Mouse (Mus musculus): ENCODE data around the gene Fam222a. TPM values are rescaled to one million over a fixed set of nuclear protein-coding genes. Genes with fewer than 3 reads are reported as not detected.

Fam222a gene
- total RNA-seq, 1 experiment from 2014 or later: 0.20 TPM

DNA sequence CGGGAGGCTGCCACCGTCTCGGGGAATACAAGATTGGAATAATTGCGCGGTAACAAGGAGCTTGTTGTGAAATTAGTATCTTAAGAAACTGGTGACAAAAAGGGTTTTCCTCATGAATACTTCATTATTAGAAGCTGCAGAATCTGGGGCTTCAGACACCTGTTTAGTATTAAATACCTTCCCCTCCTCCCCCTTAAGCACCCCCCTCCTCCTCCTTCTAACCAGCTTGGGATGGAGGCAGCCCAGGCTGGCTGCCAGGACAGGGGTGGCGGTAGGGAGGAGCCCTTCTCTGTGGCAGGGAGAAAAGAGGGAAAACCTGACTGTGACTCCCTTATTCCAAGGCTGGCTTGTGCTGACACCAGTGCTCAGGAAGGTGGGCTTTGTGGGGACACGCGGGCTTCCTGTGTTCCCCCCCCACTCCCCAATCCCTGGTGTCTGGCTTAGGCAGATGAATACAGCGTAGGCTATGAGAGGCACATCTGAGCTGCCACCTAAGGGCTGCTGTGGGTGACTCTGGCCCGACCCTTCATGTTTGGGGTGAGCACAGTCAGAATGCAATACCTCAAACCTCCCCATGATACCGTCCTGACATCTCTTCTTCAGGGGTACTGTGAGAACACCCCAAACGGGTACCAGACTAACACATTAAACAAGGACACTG, 25.5 kb downstream of the Fam222a start:
- no peak for ATAC-seq (replicated peaks in 1 of 2; ENCODE audit: insufficient read depth in 1 of 2, low FRiP score in 2 of 2, low TSS enrichment in 1 of 2, low read depth in 1 of 2, poor library complexity in 2 of 2, severe bottlenecking in 2 of 2)

DNA sequence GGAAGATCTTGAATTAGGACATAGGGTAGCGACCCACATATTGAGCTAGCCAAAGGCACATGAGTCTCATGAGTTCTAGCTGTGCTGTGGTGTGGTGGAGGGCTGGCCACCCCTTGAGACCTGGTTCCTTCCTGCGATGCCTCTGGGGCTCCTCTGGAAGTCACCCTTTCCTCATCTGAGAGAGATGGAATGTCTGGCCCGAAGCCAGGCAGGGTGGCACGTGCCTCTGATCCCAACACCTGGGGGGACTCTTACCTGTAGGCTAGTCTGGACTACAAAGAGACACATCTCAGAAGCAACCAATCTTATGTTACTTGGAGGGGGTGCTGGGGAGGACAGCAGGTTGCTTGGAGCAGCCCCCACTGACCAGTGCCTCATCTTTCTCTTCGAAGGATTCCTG, 26.1 kb downstream of the Fam222a start:
- no peak for ATAC-seq (replicated peaks in 1 of 2; ENCODE audit: insufficient read depth in 1 of 2, low FRiP score in 2 of 2, low TSS enrichment in 1 of 2, low read depth in 1 of 2, poor library complexity in 2 of 2, severe bottlenecking in 2 of 2)

DNA sequence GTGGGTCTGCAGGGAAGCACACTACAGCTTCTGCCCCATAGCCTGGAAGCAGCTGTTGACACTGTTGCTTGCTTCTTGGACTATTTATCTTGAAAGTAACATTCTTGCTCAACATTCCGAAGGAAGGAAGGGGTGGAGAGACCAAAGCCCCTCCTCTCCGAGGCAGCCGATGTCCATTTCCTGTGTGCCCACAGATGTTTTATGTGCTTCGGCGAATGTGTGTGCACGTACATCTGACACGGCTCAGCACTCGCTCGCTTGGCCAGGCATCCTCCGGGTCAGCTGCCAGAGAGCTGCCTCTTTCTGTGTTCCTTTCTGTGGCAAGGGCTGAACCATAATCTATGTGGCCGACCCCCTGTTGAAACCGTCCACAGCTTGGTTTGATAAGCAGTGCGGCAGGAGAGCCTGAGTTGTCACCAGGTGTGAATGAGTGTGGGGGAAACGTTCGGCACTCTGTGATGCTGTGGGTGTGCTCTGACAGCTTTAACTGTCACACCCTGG, 27.0 kb downstream of the Fam222a start:
- ATAC-seq (replicated peaks in 1 of 2; ENCODE audit: insufficient read depth in 1 of 2, low FRiP score in 2 of 2, low TSS enrichment in 1 of 2, low read depth in 1 of 2, poor library complexity in 2 of 2, severe bottlenecking in 2 of 2): peak; percentile 52 to 85

- ATAC-seq (replicated peaks in 1 of 2; ENCODE audit: insufficient read depth in 1 of 2, low FRiP score in 2 of 2, low TSS enrichment in 1 of 2, low read depth in 1 of 2, poor library complexity in 2 of 2, severe bottlenecking in 2 of 2): 0 out of 4 replicates have a peak, but pooled peaks of 1 of the 2 experiments have one; percentile 33
These were observed 28.8 kb downstream of the Fam222a start for GRCm38 (mm10) chr5:114596604-114597003.

DNA sequence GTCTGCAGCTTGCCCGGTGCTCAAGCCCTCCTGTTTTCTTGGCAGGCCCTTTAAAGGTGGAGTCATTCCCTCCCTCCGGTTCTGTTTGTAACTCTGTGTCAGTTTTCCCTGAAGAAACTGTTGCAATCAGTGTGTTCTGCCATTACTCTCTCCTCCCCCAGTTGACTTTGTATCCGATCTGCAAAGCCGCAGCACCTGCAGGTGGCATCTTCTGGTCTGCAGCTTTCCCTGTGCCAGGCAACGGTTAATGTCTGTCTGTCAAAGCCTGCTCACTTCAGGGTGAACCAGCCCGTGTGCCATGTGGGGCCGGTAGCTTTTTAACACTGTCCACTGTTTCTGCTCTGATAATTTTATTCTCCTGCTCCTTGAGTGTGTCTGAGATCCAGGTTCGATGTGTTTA, 29.4 kb downstream of the Fam222a start:
- no peak for ATAC-seq (replicated peaks in 1 of 2; ENCODE audit: insufficient read depth in 1 of 2, low FRiP score in 2 of 2, low TSS enrichment in 1 of 2, low read depth in 1 of 2, poor library complexity in 2 of 2, severe bottlenecking in 2 of 2)

GRCm38 (mm10) chr5:114597652-114598051, 29.8 kb downstream of the Fam222a start:
- ATAC-seq (replicated peaks in 1 of 2; ENCODE audit: insufficient read depth in 1 of 2, low FRiP score in 2 of 2, low TSS enrichment in 1 of 2, low read depth in 1 of 2, poor library complexity in 2 of 2, severe bottlenecking in 2 of 2): no peak; a peak in 1 of 4 replicates

- ATAC-seq (replicated peaks in 1 of 2; ENCODE audit: insufficient read depth in 1 of 2, low FRiP score in 2 of 2, low TSS enrichment in 1 of 2, low read depth in 1 of 2, poor library complexity in 2 of 2, severe bottlenecking in 2 of 2): no peak
These were observed 34.2 kb downstream of the Fam222a start for GRCm38 (mm10) chr5:114602012-114602411.

- ATAC-seq (replicated peaks in 1 of 2; ENCODE audit: insufficient read depth in 1 of 2, low FRiP score in 2 of 2, low TSS enrichment in 1 of 2, low read depth in 1 of 2, poor library complexity in 2 of 2, severe bottlenecking in 2 of 2): no peak
These were observed 36.2 kb downstream of the Fam222a start for GRCm38 (mm10) chr5:114603975-114604374.

DNA sequence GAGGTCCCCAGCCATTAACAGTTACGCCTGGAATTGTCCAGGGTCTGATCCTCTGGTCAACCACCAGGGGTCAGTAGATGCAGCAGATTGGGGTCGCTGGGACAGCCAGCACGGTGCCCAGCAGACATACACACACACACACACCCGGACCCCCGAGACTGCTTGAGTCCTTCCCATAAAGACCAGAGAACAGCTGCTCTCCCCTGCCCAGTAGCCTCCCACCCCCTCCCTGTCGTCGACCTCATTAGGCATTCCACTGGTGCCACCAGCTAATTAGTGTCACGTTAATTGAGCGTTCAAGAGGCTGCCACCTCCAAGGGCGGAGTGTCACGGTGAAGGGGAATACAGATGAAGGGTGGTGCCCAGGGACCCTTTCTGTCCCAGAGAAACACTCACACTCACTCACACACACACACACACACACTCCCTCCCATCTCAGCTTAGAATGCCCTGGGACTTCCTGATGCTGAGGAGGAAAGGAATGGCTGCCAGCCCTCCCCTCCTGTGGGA, 37.0 kb downstream of the Fam222a start:
- peak; percentile 20 to 51; a peak in 1 of 4 replicates for ATAC-seq (replicated peaks in 1 of 2; ENCODE audit: insufficient read depth in 1 of 2, low FRiP score in 2 of 2, low TSS enrichment in 1 of 2, low read depth in 1 of 2, poor library complexity in 2 of 2, severe bottlenecking in 2 of 2)

- no peak for ATAC-seq (replicated peaks in 1 of 2; ENCODE audit: insufficient read depth in 1 of 2, low FRiP score in 2 of 2, low TSS enrichment in 1 of 2, low read depth in 1 of 2, poor library complexity in 2 of 2, severe bottlenecking in 2 of 2)
These were observed 38.2 kb downstream of the Fam222a start for GRCm38 (mm10) chr5:114605981-114606380.

- ATAC-seq (replicated peaks in 1 of 2; ENCODE audit: insufficient read depth in 1 of 2, low FRiP score in 2 of 2, low TSS enrichment in 1 of 2, low read depth in 1 of 2, poor library complexity in 2 of 2, severe bottlenecking in 2 of 2): no peak
These were observed 39.8 kb downstream of the Fam222a start for GRCm38 (mm10) chr5:114607651-114608050.

- ATAC-seq (replicated peaks in 1 of 2; ENCODE audit: insufficient read depth in 1 of 2, low FRiP score in 2 of 2, low TSS enrichment in 1 of 2, low read depth in 1 of 2, poor library complexity in 2 of 2, severe bottlenecking in 2 of 2): peak; percentile 36 to 57; a peak in 2 of 4 replicates
These were observed 40.7 kb downstream of the Fam222a start for GRCm38 (mm10) chr5:114608516-114608915.

GRCm38 (mm10) chr5:114611256-114611655, 43.4 kb downstream of the Fam222a start:
- no peak for ATAC-seq (replicated peaks in 1 of 2; ENCODE audit: insufficient read depth in 1 of 2, low FRiP score in 2 of 2, low TSS enrichment in 1 of 2, low read depth in 1 of 2, poor library complexity in 2 of 2, severe bottlenecking in 2 of 2)

DNA sequence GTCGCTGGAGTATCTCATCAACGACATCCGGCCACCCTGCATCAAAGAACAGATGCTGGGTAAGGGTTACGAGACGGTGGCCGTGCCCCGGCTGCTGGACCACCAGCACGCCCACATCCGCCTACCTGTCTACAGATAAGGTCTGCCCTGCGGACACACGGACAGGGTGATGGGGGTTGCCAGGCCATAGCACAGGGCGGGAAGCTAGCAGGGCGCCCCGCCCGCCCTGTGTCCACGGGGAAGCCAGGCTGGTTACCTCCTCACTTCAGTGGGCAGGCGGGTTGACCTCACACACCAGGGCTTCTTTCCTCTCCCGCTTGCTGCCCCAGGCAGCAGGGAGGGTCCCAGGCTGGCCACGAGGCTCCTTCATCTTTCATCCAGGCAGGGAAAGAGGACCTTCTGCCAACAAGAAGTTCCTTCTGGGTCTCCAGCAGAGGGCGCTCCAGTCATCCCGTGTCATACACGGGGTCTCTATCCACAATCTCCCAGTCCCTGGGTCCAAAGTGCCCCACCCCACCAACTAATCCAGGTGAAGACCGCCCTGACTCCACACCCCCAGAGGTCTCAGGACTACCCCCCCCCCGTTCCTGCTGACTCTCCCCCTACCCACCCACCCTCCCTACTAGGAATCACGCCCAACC, 44.3 kb downstream of the Fam222a start:
- no peak for ATAC-seq (replicated peaks in 1 of 2; ENCODE audit: insufficient read depth in 1 of 2, low FRiP score in 2 of 2, low TSS enrichment in 1 of 2, low read depth in 1 of 2, poor library complexity in 2 of 2, severe bottlenecking in 2 of 2)

GRCm38 (mm10) chr5:114614863-114615262, 47.0 kb downstream of the Fam222a start:
- ATAC-seq (replicated peaks in 1 of 2; ENCODE audit: insufficient read depth in 1 of 2, low FRiP score in 2 of 2, low TSS enrichment in 1 of 2, low read depth in 1 of 2, poor library complexity in 2 of 2, severe bottlenecking in 2 of 2): no peak

DNA sequence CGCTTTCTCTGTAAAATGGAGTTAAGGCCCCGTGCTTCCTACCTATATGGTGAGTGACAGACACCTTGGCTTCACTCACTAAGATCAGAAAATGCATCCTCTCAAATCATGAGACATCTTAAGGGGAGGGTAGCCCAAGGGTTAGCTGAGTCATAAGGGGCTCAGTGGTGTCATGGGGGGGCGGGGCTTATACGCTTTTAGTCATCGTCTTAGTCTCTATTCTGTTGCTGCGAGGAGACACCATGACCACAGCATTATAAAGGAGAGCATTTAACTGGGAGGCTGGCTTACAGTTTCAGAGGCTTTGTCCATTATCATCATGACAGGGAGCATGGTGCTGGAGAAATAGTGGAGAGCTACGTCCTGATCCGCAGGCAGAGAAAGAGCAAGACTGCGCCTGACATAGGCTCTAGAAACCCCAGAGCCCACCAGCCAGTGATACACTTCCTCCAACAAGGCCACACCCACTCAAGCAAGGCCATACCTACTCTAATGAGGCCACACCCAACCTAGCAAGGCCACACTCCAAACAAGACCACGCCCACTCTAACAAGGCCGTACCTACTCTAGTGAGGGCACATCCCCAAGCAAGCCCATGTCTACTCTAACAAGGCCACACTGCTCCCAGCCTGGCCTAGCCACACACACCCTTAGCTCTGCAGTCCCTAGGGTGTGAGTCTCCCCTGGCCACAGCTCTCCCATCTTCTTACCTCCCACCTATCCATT, 48.7 kb downstream of the Fam222a start:
- no peak for ATAC-seq (replicated peaks in 1 of 2; ENCODE audit: insufficient read depth in 1 of 2, low FRiP score in 2 of 2, low TSS enrichment in 1 of 2, low read depth in 1 of 2, poor library complexity in 2 of 2, severe bottlenecking in 2 of 2)

DNA sequence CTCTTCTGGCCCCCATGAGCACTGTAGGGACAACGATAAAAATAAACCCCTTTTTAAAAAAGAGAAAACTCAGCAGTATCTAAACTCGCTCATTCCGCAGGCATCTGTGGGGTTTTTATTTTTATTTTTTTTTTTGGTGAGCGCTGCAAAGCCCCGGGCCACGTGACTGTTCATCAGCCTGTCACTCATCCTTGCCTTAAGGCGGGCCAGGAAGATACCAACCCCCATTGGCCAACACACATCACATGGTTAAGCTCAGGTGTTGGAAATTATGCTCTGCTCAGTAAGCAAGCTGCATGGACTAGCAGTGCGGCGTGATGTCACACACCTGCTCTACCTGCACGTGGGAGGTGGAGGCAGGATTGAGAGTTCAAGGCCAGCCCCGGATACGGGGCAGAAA, 50.0 kb downstream of the Fam222a start:
- no peak for ATAC-seq (replicated peaks in 1 of 2; ENCODE audit: insufficient read depth in 1 of 2, low FRiP score in 2 of 2, low TSS enrichment in 1 of 2, low read depth in 1 of 2, poor library complexity in 2 of 2, severe bottlenecking in 2 of 2)

DNA sequence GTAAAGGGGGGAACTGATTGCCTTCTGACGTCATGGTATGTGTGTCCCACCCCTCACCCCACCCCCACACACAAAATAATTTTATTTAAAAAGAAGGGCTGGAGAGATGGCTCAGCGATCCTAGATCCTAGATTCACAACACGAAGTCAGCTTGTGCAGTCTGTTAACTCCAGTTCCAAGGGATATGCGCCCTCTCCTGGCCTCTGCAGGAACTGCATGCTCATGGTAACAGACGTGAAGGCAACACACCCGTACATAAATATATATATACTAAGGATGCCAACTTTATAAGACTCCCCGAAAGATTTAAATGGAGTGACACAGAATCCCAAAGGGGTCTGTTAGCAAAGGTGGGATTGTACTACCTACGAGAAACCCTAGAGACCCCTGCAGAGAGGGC, 51.0 kb downstream of the Fam222a start:
- peak; percentile 43 to 52; a peak in 1 of 4 replicates for ATAC-seq (replicated peaks in 1 of 2; ENCODE audit: insufficient read depth in 1 of 2, low FRiP score in 2 of 2, low TSS enrichment in 1 of 2, low read depth in 1 of 2, poor library complexity in 2 of 2, severe bottlenecking in 2 of 2)
